Mouse (Mus musculus): Measurements from ENCODE around the gene Thsd7b. TPM values are rescaled to one million over a fixed set of nuclear protein-coding genes. Genes with fewer than 3 reads are reported as not detected.

Gene Thsd7b
- total and polyA plus RNA-seq, 3 experiments: 0.82 TPM; not detected in 2

GRCm38 (mm10) chr1:129589366-129590002 lies 316.4 kb downstream of the Thsd7b start:
- no peak for DNase-seq (ENCODE audit: low spot score)
- H3K27me3 ChIP-seq (ENCODE audit: insufficient read depth, low read length): no peaks in the 10 kb centered on the region
- no peaks in the 10 kb centered on the region for H3K36me3 ChIP-seq (replicated peaks)
- H3K4me1 ChIP-seq (ENCODE audit: insufficient read depth, low read depth, low read length): peaks cover 2% of the 10 kb centered on the region; the same call in 1 of the 2 replicates
- no peak overlapping the region for H3K4me3 ChIP-seq (ENCODE audit: low read depth, low read length)
- no peaks in the 10 kb centered on the region for H3K9me3 ChIP-seq (replicated peaks)
- no peak for TF ChIP-seq CTCF (IDR thresholded peaks at IDR 0.05; ENCODE audit: low read depth, low read length)
- no peak for TF ChIP-seq GATA1 (IDR thresholded peaks at IDR 0.05; ENCODE audit: borderline replicate concordance, low read length)
- no peak for TF ChIP-seq TAL1 (conservative IDR thresholded peaks at IDR 0.05; ENCODE audit: low read depth, low read length)
- TF ChIP-seq POLR2AphosphoS5 (IDR thresholded peaks at IDR 0.05; ENCODE audit: insufficient replicate concordance, low read depth, low read length): no peak
- TF ChIP-seq GATA2 (IDR thresholded peaks at IDR 0.05; ENCODE audit: borderline replicate concordance, low read depth, low read length): no peak
- ATAC-seq (ENCODE audit: extremely low read depth, insufficient number of reproducible peaks, low FRiP score, poor library complexity, severe bottlenecking): no peak

- TF ChIP-seq GATA2 (IDR thresholded peaks at IDR 0.05; ENCODE audit: borderline replicate concordance, low read depth, low read length) (no peak), POLR2AphosphoS5 (IDR thresholded peaks at IDR 0.05; ENCODE audit: insufficient replicate concordance, low read depth, low read length) (no peak), GATA1 (IDR thresholded peaks at IDR 0.05; ENCODE audit: borderline replicate concordance, low read length) (no peak)
- Histone ChIP-seq H3K9me3 (replicated peaks) (no peaks in the 10 kb centered on the region), H3K27me3 (ENCODE audit: insufficient read depth, low read length) (peaks cover 6% of the 10 kb centered on the region), H3K4me3 (ENCODE audit: low read depth, low read length) (no peak overlapping the region), H3K4me1 (ENCODE audit: insufficient read depth, low read depth, low read length) (peaks cover 2% of the 10 kb centered on the region; the same call in 1 of the 2 replicates), H3K36me3 (replicated peaks) (no peaks in the 10 kb centered on the region)
- no peak for DNase-seq (ENCODE audit: low spot score)
- no peak for ATAC-seq (ENCODE audit: extremely low read depth, insufficient number of reproducible peaks, low FRiP score, poor library complexity, severe bottlenecking)
These were observed 322.3 kb downstream of the Thsd7b start for GRCm38 (mm10) chr1:129595447-129595846.

- no peak for TF ChIP-seq GATA1 (IDR thresholded peaks at IDR 0.05; ENCODE audit: borderline replicate concordance, low read length)
- TF ChIP-seq CTCF (IDR thresholded peaks at IDR 0.05; ENCODE audit: low read depth, low read length): no peak
- no peak for TF ChIP-seq POLR2AphosphoS5 (IDR thresholded peaks at IDR 0.05; ENCODE audit: insufficient replicate concordance, low read depth, low read length)
- no peak for TF ChIP-seq TAL1 (conservative IDR thresholded peaks at IDR 0.05; ENCODE audit: low read depth, low read length)
- no peak for TF ChIP-seq GATA2 (IDR thresholded peaks at IDR 0.05; ENCODE audit: borderline replicate concordance, low read depth, low read length)
- no peaks in the 10 kb centered on the region for H3K36me3 ChIP-seq (replicated peaks)
- no peaks in the 10 kb centered on the region for H3K9me3 ChIP-seq (replicated peaks)
- no peak overlapping the region for H3K4me3 ChIP-seq (ENCODE audit: low read depth, low read length)
- H3K4me1 ChIP-seq (ENCODE audit: insufficient read depth, low read depth, low read length): no peaks in the 10 kb centered on the region
- ATAC-seq (ENCODE audit: extremely low read depth, insufficient number of reproducible peaks, low FRiP score, poor library complexity, severe bottlenecking): no peak
- no peak for DNase-seq (ENCODE audit: low spot score)
- no peaks in the 10 kb centered on the region; the same call in none of the 2 replicates for H3K27me3 ChIP-seq (ENCODE audit: insufficient read depth, low read length)
These were observed 327.8 kb downstream of the Thsd7b start for GRCm38 (mm10) chr1:129600933-129601332.

- H3K4me3 ChIP-seq (ENCODE audit: low read depth, low read length): no peak overlapping the region
- H3K9me3 ChIP-seq (replicated peaks): no peaks in the 10 kb centered on the region
- no peaks in the 10 kb centered on the region; the same call in none of the 2 replicates for H3K27me3 ChIP-seq (ENCODE audit: insufficient read depth, low read length)
- DNase-seq (ENCODE audit: low spot score): no peak
- H3K4me1 ChIP-seq (ENCODE audit: insufficient read depth, low read depth, low read length): no peaks in the 10 kb centered on the region
- ATAC-seq (ENCODE audit: extremely low read depth, insufficient number of reproducible peaks, low FRiP score, poor library complexity, severe bottlenecking): no peak
- no peaks in the 10 kb centered on the region for H3K36me3 ChIP-seq (replicated peaks)
- TF ChIP-seq GATA1 (IDR thresholded peaks at IDR 0.05; ENCODE audit: borderline replicate concordance, low read length) (no peak), POLR2AphosphoS5 (IDR thresholded peaks at IDR 0.05; ENCODE audit: insufficient replicate concordance, low read depth, low read length) (no peak), GATA2 (IDR thresholded peaks at IDR 0.05; ENCODE audit: borderline replicate concordance, low read depth, low read length) (no peak), TAL1 (conservative IDR thresholded peaks at IDR 0.05; ENCODE audit: low read depth, low read length) (no peak), CTCF (IDR thresholded peaks at IDR 0.05; ENCODE audit: low read depth, low read length) (no peak)
These were observed 329.2 kb downstream of the Thsd7b start for GRCm38 (mm10) chr1:129602284-129602683.

GRCm38 (mm10) chr1:129608395-129608794 lies 335.3 kb downstream of the Thsd7b start:
- no peak for ATAC-seq (ENCODE audit: extremely low read depth, insufficient number of reproducible peaks, low FRiP score, poor library complexity, severe bottlenecking)
- H3K27me3 ChIP-seq (ENCODE audit: insufficient read depth, low read length): no peaks in the 10 kb centered on the region; the same call in 1 of the 2 replicates
- H3K36me3 ChIP-seq (replicated peaks): no peaks in the 10 kb centered on the region
- H3K9me3 ChIP-seq (replicated peaks): no peaks in the 10 kb centered on the region
- no peak overlapping the region for H3K4me3 ChIP-seq (ENCODE audit: low read depth, low read length)
- H3K4me1 ChIP-seq (ENCODE audit: insufficient read depth, low read depth, low read length): no peaks in the 10 kb centered on the region
- DNase-seq (ENCODE audit: low spot score): no peak
- TF ChIP-seq GATA2 (IDR thresholded peaks at IDR 0.05; ENCODE audit: borderline replicate concordance, low read depth, low read length) (no peak), CTCF (IDR thresholded peaks at IDR 0.05; ENCODE audit: low read depth, low read length) (no peak), POLR2AphosphoS5 (IDR thresholded peaks at IDR 0.05; ENCODE audit: insufficient replicate concordance, low read depth, low read length) (no peak), GATA1 (IDR thresholded peaks at IDR 0.05; ENCODE audit: borderline replicate concordance, low read length) (no peak), TAL1 (conservative IDR thresholded peaks at IDR 0.05; ENCODE audit: low read depth, low read length) (no peak)

GRCm38 (mm10) chr1:129616080-129616479 lies 343.0 kb downstream of the Thsd7b start:
- no peaks in the 10 kb centered on the region; the same call in 1 of the 2 replicates for H3K27me3 ChIP-seq (ENCODE audit: insufficient read depth, low read length)
- no peaks in the 10 kb centered on the region for H3K4me1 ChIP-seq (ENCODE audit: insufficient read depth, low read depth, low read length)
- H3K4me3 ChIP-seq (ENCODE audit: low read depth, low read length): no peak overlapping the region
- no peaks in the 10 kb centered on the region for H3K36me3 ChIP-seq (replicated peaks)
- DNase-seq (ENCODE audit: low spot score): no peak
- ATAC-seq (ENCODE audit: extremely low read depth, insufficient number of reproducible peaks, low FRiP score, poor library complexity, severe bottlenecking): no peak
- TF ChIP-seq TAL1 (conservative IDR thresholded peaks at IDR 0.05; ENCODE audit: low read depth, low read length) (no peak), GATA2 (IDR thresholded peaks at IDR 0.05; ENCODE audit: borderline replicate concordance, low read depth, low read length) (no peak), POLR2AphosphoS5 (IDR thresholded peaks at IDR 0.05; ENCODE audit: insufficient replicate concordance, low read depth, low read length) (no peak), GATA1 (IDR thresholded peaks at IDR 0.05; ENCODE audit: borderline replicate concordance, low read length) (no peak), CTCF (IDR thresholded peaks at IDR 0.05; ENCODE audit: low read depth, low read length) (no peak)
- no peaks in the 10 kb centered on the region for H3K9me3 ChIP-seq (replicated peaks)
